21 mouse cellular contexts compared by ENCODE assay signal in the genomic region with DNA sequence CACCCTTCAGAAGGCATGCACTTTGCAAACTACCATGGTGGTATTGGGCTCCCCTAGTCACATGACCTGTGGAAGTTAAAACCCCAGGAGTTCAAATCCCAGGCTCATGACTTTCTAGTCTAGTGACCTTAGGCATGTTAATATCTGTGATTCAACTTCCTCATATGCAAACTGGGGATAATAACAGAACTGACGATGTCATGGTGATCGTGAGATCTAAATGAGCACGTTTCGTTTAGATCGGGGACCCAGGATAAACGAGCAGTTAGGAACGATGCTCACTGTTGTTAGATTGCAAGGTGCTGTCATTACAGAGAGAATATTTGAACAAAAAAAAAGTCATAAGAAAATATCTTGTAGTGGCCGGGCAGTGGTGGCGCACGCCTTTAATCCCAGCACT. TPM values are rescaled to one million over a fixed set of nuclear protein-coding genes. Genes with fewer than 3 reads are reported as not detected.
A peak's percentile ranks its signal among the peaks of the same experiment; 100 is the strongest.
DNase-seq lines count a peak whose midpoint lies in the region; ATAC-seq and TF ChIP-seq lines count a peak whose summit lies in the region.
"Had no signal": no experiment of that assay in that cellular context is flagged by ENCODE, and none has a peak within 500 bp of the region (broad histone marks: within the 10 kb centered on the region; RNA-seq: fewer than 3 reads in every experiment).

No protein-coding gene starts in this region.

- H3K9me3 ChIP-seq in liver, embryonic 12.5 days (replicated peaks), result no peaks in the 10 kb centered on the region
- H3K9me3 ChIP-seq in CH12.LX (replicated peaks; ENCODE audit: low read length), result no peaks in the 10 kb centered on the region
- no peaks in the 10 kb centered on the region for H3K9me3 ChIP-seq in kidney, embryonic 15.5 days (replicated peaks)
- H3K9me3 ChIP-seq: embryonic facial prominence, embryonic 13.5 days; embryonic facial prominence, embryonic 15.5 days; forebrain, embryonic 10.5 days; forebrain, embryonic 12.5 days had no signal

- peak; percentile 35 for DNase-seq in liver, adult 2 months (ENCODE audit: extremely low read depth, low read depth, low spot score)
- peak; percentile 39 for DNase-seq in CH12.LX (ENCODE audit: extremely low read depth)
- peak; percentile 18 for DNase-seq in adipocyte (ENCODE audit: low spot score)
- DNase-seq in splenic B cell, adult 2 months (ENCODE audit: low read depth, low spot score), result peak; percentile 17
- DNase-seq in lung, postnatal 10 days, result no peak
- DNase-seq in layer of hippocampus, postnatal 36 days, result no peak

- no peak for TF ChIP-seq EP300 in CH12.LX (IDR thresholded peaks at IDR 0.05; ENCODE audit: low read length)

- 77% methylated on average over 10 of the region's 10 CpGs for WGBS in liver, adult 2 months
- 72% methylated on average over 10 of the region's 10 CpGs for WGBS in liver, embryonic 12.5 days (ENCODE audit: insufficient replicate concordance)
- WGBS in kidney, embryonic 15.5 days, result 89% methylated on average over 10 of the region's 10 CpGs

- peak overlapping the region; percentile 28; the same call in 1 of the 2 replicates for H3K9ac ChIP-seq in liver, adult 2 months (ENCODE audit: low read depth, low read length)
- no peak overlapping the region for H3K9ac ChIP-seq in liver, embryonic 12.5 days
- no peak overlapping the region for H3K9ac ChIP-seq in CH12.LX (ENCODE audit: insufficient read depth, low read depth)
- H3K9ac ChIP-seq in kidney, embryonic 15.5 days, result no peak overlapping the region
- H3K9ac ChIP-seq: embryonic facial prominence, embryonic 13.5 days; embryonic facial prominence, embryonic 15.5 days; forebrain, embryonic 12.5 days had no signal

- no peaks in the 10 kb centered on the region for H3K27me3 ChIP-seq in liver, adult 2 months (ENCODE audit: control insufficient read depth, insufficient read depth, low read length)
- H3K27me3 ChIP-seq in liver, embryonic 12.5 days (replicated peaks), result no peaks in the 10 kb centered on the region
- H3K27me3 ChIP-seq in CH12.LX (replicated peaks), result peaks cover 1% of the 10 kb centered on the region
- H3K27me3 ChIP-seq in splenic B cell, adult 2 months (ENCODE audit: control insufficient read depth, insufficient read depth, low read length, poor library complexity, severe bottlenecking), result no peaks in the 10 kb centered on the region
- H3K27me3 ChIP-seq in kidney, embryonic 15.5 days, result peaks cover 4% of the 10 kb centered on the region; the same call in 1 of the 2 replicates
- H3K27me3 ChIP-seq: embryonic facial prominence, embryonic 15.5 days; Patski had no signal

- dilution Hi-C loops in CH12.LX (cut with MboI; ENCODE audit: extremely low pct_ligation_motif_present, extremely low pct_unique_long_range_greater_than_20kb, low sequenced_read_pairs), result no loop called here

- H3K4me2 ChIP-seq in liver, embryonic 12.5 days, result no peak overlapping the region
- peak overlapping the region; percentile 25; the same call in 1 of the 2 replicates for H3K4me2 ChIP-seq in CH12.LX (ENCODE audit: insufficient read depth, low read depth, poor library complexity, severe bottlenecking)
- H3K4me2 ChIP-seq in kidney, embryonic 15.5 days, result no peak overlapping the region
- H3K4me2 ChIP-seq: embryonic facial prominence, embryonic 13.5 days; embryonic facial prominence, embryonic 15.5 days; forebrain, embryonic 12.5 days had no signal

- H3K4me3 ChIP-seq in liver, adult 2 months (ENCODE audit: insufficient read depth, low read depth, low read length), result no peak overlapping the region
- no peak overlapping the region for H3K4me3 ChIP-seq in liver, embryonic 12.5 days
- H3K4me3 ChIP-seq in CH12.LX (replicated peaks in 1 of 3; ENCODE audit: low read depth in 2 of 3, low read length in 2 of 3, poor library complexity in 1 of 3), result no peak overlapping the region
- H3K4me3 ChIP-seq in kidney, embryonic 15.5 days (replicated peaks), result no peak overlapping the region
- H3K4me3 ChIP-seq: embryonic facial prominence, embryonic 13.5 days; embryonic facial prominence, embryonic 15.5 days; erythroblast, embryonic 14.5 days; forebrain, embryonic 10.5 days; forebrain, embryonic 12.5 days had no signal

- TF ChIP-seq CTCF in liver, adult 2 months (IDR thresholded peaks at IDR 0.05; ENCODE audit: low read depth, low read length), result no peak
- TF ChIP-seq CTCF in CH12.LX (conservative IDR thresholded peaks at IDR 0.05 in 1 of 2, IDR thresholded peaks at IDR 0.05 in 1 of 2; ENCODE audit: low read depth in 2 of 2, low read length in 2 of 2), result no peak

- TF ChIP-seq RAD21 in CH12.LX (IDR thresholded peaks at IDR 0.05; ENCODE audit: low read depth, low read length), result no peak

- H3K79me2 ChIP-seq in liver, adult 2 months (ENCODE audit: control insufficient read depth, insufficient read depth, low read length), result peaks cover 20% of the 10 kb centered on the region; the same call in 1 of the 2 replicates
- no peaks in the 10 kb centered on the region for H3K79me2 ChIP-seq in CH12.LX (replicated peaks; ENCODE audit: control insufficient read depth, extremely low read depth, insufficient read depth, poor library complexity, severe bottlenecking)

- H3K36me3 ChIP-seq in liver, adult 2 months (ENCODE audit: control insufficient read depth, insufficient read depth, low read length), result no peaks in the 10 kb centered on the region
- H3K36me3 ChIP-seq in liver, embryonic 12.5 days, result no peaks in the 10 kb centered on the region
- no peaks in the 10 kb centered on the region for H3K36me3 ChIP-seq in CH12.LX (replicated peaks in 1 of 2; ENCODE audit: control insufficient read depth in 1 of 2, insufficient read depth in 1 of 2, low read length in 1 of 2)
- H3K36me3 ChIP-seq in splenic B cell, adult 2 months (ENCODE audit: control insufficient read depth, insufficient read depth, low read length, poor library complexity, severe bottlenecking), result no peaks in the 10 kb centered on the region
- no peaks in the 10 kb centered on the region for H3K36me3 ChIP-seq in kidney, embryonic 15.5 days
- H3K36me3 ChIP-seq: embryonic facial prominence, embryonic 13.5 days; embryonic facial prominence, embryonic 15.5 days; forebrain, embryonic 10.5 days; forebrain, embryonic 12.5 days had no signal

- H3K27ac ChIP-seq in liver, adult 2 months (replicated peaks; ENCODE audit: insufficient read depth, low read depth, low read length), result peak overlapping the region; percentile 85
- no peak overlapping the region for H3K27ac ChIP-seq in liver, embryonic 12.5 days
- H3K27ac ChIP-seq in CH12.LX (ENCODE audit: insufficient read depth, low read depth), result no peak overlapping the region
- no peak overlapping the region for H3K27ac ChIP-seq in kidney, embryonic 15.5 days
- H3K27ac ChIP-seq: embryonic facial prominence, embryonic 13.5 days; embryonic facial prominence, embryonic 15.5 days; forebrain, embryonic 10.5 days; forebrain, embryonic 12.5 days had no signal

- in situ Hi-C loops in CH12.LX (cut with MboI; ENCODE audit: low pct_ligation_motif_present, low pct_unique_long_range_greater_than_20kb, low sequenced_read_pairs), result loop anchor here (25.0 kb wide), 2 partner anchors 800 to 1100 kb away; no protein-coding TSS in a partner anchor

- TF ChIP-seq POLR2A in liver, adult 2 months (IDR thresholded peaks at IDR 0.05; ENCODE audit: extremely low read depth, insufficient read depth, low read length), result no peak
- no peak for TF ChIP-seq POLR2A in CH12.LX (IDR thresholded peaks at IDR 0.05; ENCODE audit: low read depth, low read length)

- H3K4me1 ChIP-seq in liver, adult 2 months (ENCODE audit: control insufficient read depth, insufficient read depth, low read length), result peaks cover 53% of the 10 kb centered on the region
- peaks cover 17% of the 10 kb centered on the region for H3K4me1 ChIP-seq in liver, embryonic 12.5 days
- H3K4me1 ChIP-seq in CH12.LX (ENCODE audit: control insufficient read depth in 1 of 2, insufficient read depth in 2 of 2), result peaks cover 9 to 19% of the 10 kb centered on the region in 2 experiments
- no peaks in the 10 kb centered on the region for H3K4me1 ChIP-seq in kidney, embryonic 15.5 days
- H3K4me1 ChIP-seq: embryonic facial prominence, embryonic 15.5 days; forebrain, embryonic 12.5 days had no signal

- no peak for ATAC-seq in liver, embryonic 12.5 days
- ATAC-seq in kidney, embryonic 15.5 days (replicated peaks; ENCODE audit: low FRiP score), result no peak
- ATAC-seq: forebrain, embryonic 16.5 days; Patski had no signal

TF ChIP-seq in CH12.LX, 34 proteins besides CTCF, POLR2A, EP300 and RAD21:
- TF ChIP-seq MYC (IDR thresholded peaks at IDR 0.05; ENCODE audit: low read depth, low read length), result no peak
- TF ChIP-seq BHLHE40 (IDR thresholded peaks at IDR 0.05; ENCODE audit: low read depth, low read length), result peak; percentile 54

RNA-seq across cellular contexts. Expression of a gene that starts 5.1 kb away (rescaled TPM):
- 137 and 158 TPM in 2 replicates for total RNA-seq in liver, adult 2 months (2014; rRNA removed)
- 263 and 285 TPM in 2 replicates for polyA plus RNA-seq in liver, adult 2 months (2012; rRNA removed)
- 1.5 and 1.6 TPM in 2 replicates for polyA plus RNA-seq in liver, embryonic 12.5 days (2016; fragmentation: Nextera tagmentation; extraction: Ambion mirVana)
- total RNA-seq in CH12.LX (2012; rRNA removed) (not detected in 2 replicates), CH12.LX (2014; rRNA removed) (not detected in 2 replicates)
- polyA plus RNA-seq in CH12.LX (2012; ENCODE audit: insufficient read length, low read depth), result not detected in 2 replicates
- total RNA-seq in layer of hippocampus, postnatal 36 days (2021), result not detected
- 0.04 and 0.08 TPM in 2 replicates for polyA plus RNA-seq in kidney, embryonic 15.5 days (2015; fragmentation: Nextera tagmentation; extraction: Ambion mirVana)
- total RNA-seq: common myeloid progenitor, adult 5-6 weeks; ES-E14 had no signal
- polyA plus RNA-seq: CD4-positive, CD25-positive, alpha-beta regulatory T cell, adult 4 months; embryonic facial prominence, embryonic 11.5 days; embryonic facial prominence, embryonic 13.5 days; embryonic facial prominence, embryonic 15.5 days; forebrain, embryonic 10.5 days; forebrain, embryonic 12.5 days; forebrain, embryonic 14.5 days; forebrain, embryonic 16.5 days; frontal cortex, adult 2 months; Patski had no signal

RNA-seq across cellular contexts. Expression of a gene that starts 20.9 kb away (rescaled TPM):
- 0.07 TPM in 1 of 2 replicates, not detected in the other for total RNA-seq in liver, adult 2 months (2014; rRNA removed)
- polyA plus RNA-seq in liver, adult 2 months (2012; rRNA removed), result 0.02 TPM in 1 of 2 replicates, not detected in the other
- 0.02 TPM in 1 of 2 replicates, not detected in the other for polyA plus RNA-seq in liver, embryonic 12.5 days (2016; fragmentation: Nextera tagmentation; extraction: Ambion mirVana)
- total RNA-seq in CH12.LX (2012; rRNA removed), result not detected in 2 replicates
- not detected in 2 replicates for total RNA-seq in CH12.LX (2014; rRNA removed)
- not detected in 2 replicates for polyA plus RNA-seq in CH12.LX (2012; ENCODE audit: insufficient read length, low read depth)
- total RNA-seq in layer of hippocampus, postnatal 36 days (2021), result under 1 TPM; 0.05 to 0.10 TPM
- 0.99 and 1.2 TPM in 2 replicates for polyA plus RNA-seq in kidney, embryonic 15.5 days (2015; fragmentation: Nextera tagmentation; extraction: Ambion mirVana)
- total RNA-seq: common myeloid progenitor, adult 5-6 weeks had no signal
- polyA plus RNA-seq: CD4-positive, CD25-positive, alpha-beta regulatory T cell, adult 4 months; erythroblast, embryonic 14.5 days; frontal cortex, adult 2 months; Patski had no signal

RNA-seq across cellular contexts. Expression of a gene that starts 48.4 kb away (rescaled TPM):
- 0.28 and 0.34 TPM in 2 replicates for total RNA-seq in liver, adult 2 months (2014; rRNA removed)
- polyA plus RNA-seq in liver, adult 2 months (2012; rRNA removed), result 0.17 and 0.20 TPM in 2 replicates
- polyA plus RNA-seq in liver, embryonic 12.5 days (2016; fragmentation: Nextera tagmentation; extraction: Ambion mirVana), result 31.3 and 32.1 TPM in 2 replicates
- total RNA-seq in CH12.LX (2012; rRNA removed), result 0.17 and 0.25 TPM in 2 replicates
- 0.09 TPM in 1 of 2 replicates, not detected in the other for total RNA-seq in CH12.LX (2014; rRNA removed)
- 0.11 TPM in 1 of 2 replicates, not detected in the other for polyA plus RNA-seq in CH12.LX (2012; ENCODE audit: insufficient read length, low read depth)
- 1 to 10 TPM; 2.0 to 2.1 TPM for total RNA-seq in layer of hippocampus, postnatal 36 days (2021)
- polyA plus RNA-seq in kidney, embryonic 15.5 days (2015; fragmentation: Nextera tagmentation; extraction: Ambion mirVana), result 0.90 and 0.93 TPM in 2 replicates
- polyA plus RNA-seq: CD4-positive, CD25-positive, alpha-beta regulatory T cell, adult 4 months had no signal

Comparison
In these comparisons a context has a peak if more than half of its experiments do, and no peak if none do; other contexts are left out.
1. RNA of a gene that starts 5.1 kb away (polyA plus RNA-seq): 263 to 285 TPM in liver, adult 2 months; 1.5 to 1.6 TPM in liver, embryonic 12.5 days, 0.04 to 0.08 TPM in kidney, embryonic 15.5 days and not detected in CH12.LX; every median in the first group is over 100 times any median in the second.
2. RNA of a gene that starts 48.4 kb away (polyA plus RNA-seq): 31.3 to 32.1 TPM in liver, embryonic 12.5 days; 0.90 to 0.93 TPM in kidney, embryonic 15.5 days, 0.17 to 0.20 TPM in liver, adult 2 months and 0.11 TPM in CH12.LX; every median in the first group is over 10 times any median in the second.
3. DNase-seq: peak in liver, adult 2 months (single experiment), CH12.LX (single experiment), adipocyte (single experiment) and splenic B cell, adult 2 months (single experiment); none in lung, postnatal 10 days (single experiment) and layer of hippocampus, postnatal 36 days (0 of 2).